ENCODE assay signal across 8 mouse cellular contexts in the genomic region with DNA sequence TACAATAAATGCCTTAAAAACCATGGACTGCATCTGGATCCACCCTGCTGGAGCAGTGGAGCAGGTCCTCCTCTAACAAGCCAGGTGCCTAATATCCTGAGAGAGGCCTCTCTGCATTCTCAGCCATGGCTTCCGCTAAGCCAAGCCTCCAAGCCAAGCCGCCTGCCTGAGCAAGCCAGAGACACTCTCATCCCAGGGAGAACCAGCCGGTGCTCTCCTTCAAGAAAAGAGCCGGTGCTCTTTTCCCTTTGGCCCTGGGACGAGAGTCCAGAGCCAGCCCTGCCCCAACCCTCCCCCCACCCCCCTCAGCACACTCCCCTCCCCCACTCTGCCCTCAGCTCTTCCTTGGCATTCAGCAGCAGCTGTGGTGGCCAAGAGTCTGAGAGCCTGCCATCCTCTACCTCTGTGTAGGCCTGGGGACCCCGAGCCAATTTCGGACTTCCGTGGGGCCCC. TPM values are rescaled to one million over a fixed set of nuclear protein-coding genes. Genes with fewer than 3 reads are reported as not detected.
DNase-seq lines count a peak whose midpoint lies in the region; ATAC-seq and TF ChIP-seq lines count a peak whose summit lies in the region.

No protein-coding gene starts in this region.

- peak; percentile 23 for DNase-seq in kidney, adult 11 months
- no peak for DNase-seq in kidney, postnatal 4 days
- peak; percentile 7 to 11 for DNase-seq in cerebellum, adult 18-20 months
- DNase-seq in liver, postnatal 0 days = no peak
- no peak for DNase-seq in ovary, postnatal 36 days (ENCODE audit: low spot score)
- DNase-seq in right cerebral cortex, postnatal 4 days = no peak
- DNase-seq in natural killer cell, adult 2 months (ENCODE audit: low spot score in 2 of 2) = no peak

- no peak overlapping the region for H3K4me2 ChIP-seq in forebrain, embryonic 15.5 days (replicated peaks)
- H3K4me2 ChIP-seq in liver, postnatal 0 days (ENCODE audit: low read depth, low read length) = no peak overlapping the region

- H3K9me3 ChIP-seq in forebrain, embryonic 15.5 days = no peaks in the 10 kb centered on the region
- no peaks in the 10 kb centered on the region for H3K9me3 ChIP-seq in liver, postnatal 0 days (ENCODE audit: low read length)

- 69% methylated on average over 8 of the region's 8 CpGs for WGBS in forebrain, embryonic 15.5 days
- 78% methylated on average over 8 of the region's 8 CpGs for WGBS in liver, postnatal 0 days (ENCODE audit: insufficient replicate concordance)

- no peak overlapping the region for H3K9ac ChIP-seq in forebrain, embryonic 15.5 days (replicated peaks)
- H3K9ac ChIP-seq in liver, postnatal 0 days (replicated peaks) = no peak overlapping the region

- no peak overlapping the region for H3K4me3 ChIP-seq in forebrain, embryonic 15.5 days
- no peak overlapping the region for H3K4me3 ChIP-seq in liver, postnatal 0 days (ENCODE audit: low read depth, low read length)

- peaks cover 11% of the 10 kb centered on the region for H3K4me1 ChIP-seq in forebrain, embryonic 15.5 days
- H3K4me1 ChIP-seq in liver, postnatal 0 days (ENCODE audit: insufficient read depth) = peaks cover 20% of the 10 kb centered on the region

- H3K36me3 ChIP-seq in forebrain, embryonic 15.5 days = no peaks in the 10 kb centered on the region
- H3K36me3 ChIP-seq in liver, postnatal 0 days (replicated peaks; ENCODE audit: insufficient read depth, low read length) = no peaks in the 10 kb centered on the region

- ATAC-seq in forebrain, embryonic 15.5 days (replicated peaks) = peak; percentile 30; the same call in 1 of the 2 replicates
- ATAC-seq in liver, postnatal 0 days = peak; percentile 22; the same call in 1 of the 2 replicates

- no peak for TF ChIP-seq CTCF in liver, postnatal 0 days (IDR thresholded peaks at IDR 0.05; ENCODE audit: low read depth)

- no peaks in the 10 kb centered on the region for H3K27me3 ChIP-seq in forebrain, embryonic 15.5 days
- H3K27me3 ChIP-seq in liver, postnatal 0 days (ENCODE audit: insufficient read depth, low read length) = no peaks in the 10 kb centered on the region

- H3K27ac ChIP-seq in forebrain, embryonic 15.5 days (replicated peaks) = no peak overlapping the region
- H3K27ac ChIP-seq in liver, postnatal 0 days (ENCODE audit: low read depth) = peak overlapping the region; percentile 53

- no peak for TF ChIP-seq EP300 in liver, postnatal 0 days (IDR thresholded peaks at IDR 0.05; ENCODE audit: low read depth)

RNA-seq across cellular contexts. Expression of gene Cep85l, which starts 56.3 kb away (rescaled TPM):
- polyA plus RNA-seq in forebrain, embryonic 15.5 days (2015; fragmentation: Nextera tagmentation; extraction: Ambion mirVana) = 9.0 and 10.1 TPM in 2 replicates
- 2.5 and 5.4 TPM in 2 replicates for polyA plus RNA-seq in liver, postnatal 0 days (2015; fragmentation: Nextera tagmentation; extraction: Ambion mirVana)

Comparison
In these comparisons a context has a peak if more than half of its experiments do, and no peak if none do; other contexts are left out.
1. DNase-seq: peak in kidney, adult 11 months (single experiment) and cerebellum, adult 18-20 months (2 of 2); none in kidney, postnatal 4 days (0 of 2), liver, postnatal 0 days (single experiment), ovary, postnatal 36 days (single experiment), right cerebral cortex, postnatal 4 days (single experiment) and natural killer cell, adult 2 months (0 of 2).